Mouse (Mus musculus) thymus, adult 2 months (tissue): Measurements from ENCODE around the gene Sugp2.

Experiments used
- CTCF ChIP-seq: fragments of 200-500 bp; IDR thresholded peaks from 2 replicates; pipeline ENCODE4 v1.5.1; 2012; ENCODE audit warnings: mild to moderate bottlenecking, control low read depth, low read length, moderate library complexity, borderline replicate concordance; ENCODE audit not compliant: control insufficient read depth, poor library complexity, insufficient read depth; ENCODE audit errors: extremely low read depth
- POLR2A ChIP-seq: fragments of 200-500 bp; IDR thresholded peaks from 2 replicates; pipeline ENCODE4 v1.6.1; 2012; ENCODE audit warnings: mild to moderate bottlenecking, low read length, control low read depth, moderate library complexity; ENCODE audit not compliant: control insufficient read depth, poor library complexity, insufficient read depth; ENCODE audit errors: extremely low read depth

DNA sequence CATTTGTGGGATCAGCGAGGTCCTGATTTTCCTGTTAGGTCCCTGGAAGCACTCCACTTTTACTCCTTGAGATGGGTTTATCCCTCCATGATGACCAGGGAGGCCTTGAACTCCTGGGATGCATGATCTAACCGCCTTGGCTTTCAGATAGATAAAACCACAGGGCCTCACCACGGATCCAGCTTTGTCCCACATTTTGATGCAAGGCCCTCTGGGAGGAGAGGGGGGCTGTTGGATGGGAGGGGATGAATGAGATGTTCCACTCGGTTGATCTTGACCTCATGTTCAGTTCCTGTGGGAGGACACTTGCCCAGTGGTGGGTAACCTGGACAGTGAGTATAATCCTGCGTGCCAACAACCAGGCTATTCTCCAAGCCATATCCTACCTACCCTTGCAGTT lies 50.4 kb downstream of the Sugp2 start:
- no peak for TF ChIP-seq POLR2A
- no peak for TF ChIP-seq CTCF
